Mouse (Mus musculus) cerebellum, postnatal 10 days (tissue): Measurements from ENCODE around the gene Psme2.

ENCODE experiments used
- DNase-seq, 2 experiments: peaks; one replicate each; pipeline ENCODE4 v3.0.0; 2021; ENCODE audit warnings: mixed read lengths in 2 of 2

Gene Psme2

GRCm38 (mm10) chr14:55563249-55563648, 27.7 kb downstream of the Psme2 start:
- no peak for DNase-seq

GRCm38 (mm10) chr14:55561860-55562259, 29.1 kb downstream of the Psme2 start:
- DNase-seq, result no peak

GRCm38 (mm10) chr14:55560202-55561073, 30.5 kb downstream of the Psme2 start, which contains the start of gene A730061H03Rik:
Gene A730061H03Rik, minus strand, starts transcription at chr14:55560406.
- DNase-seq, result peak; percentile 99

- DNase-seq, result peak; percentile 94 to 96
Measured at GRCm38 (mm10) chr14:55559799-55560201, 31.1 kb downstream of the Psme2 start, which contains the start of gene Dcaf11. Gene Dcaf11, plus strand, starts transcription at chr14:55560006.

- DNase-seq, result no peak
Measured at GRCm38 (mm10) chr14:55558740-55559448, 32.0 kb downstream of the Psme2 start.

GRCm38 (mm10) chr14:55557587-55557986, 33.3 kb downstream of the Psme2 start:
- no peak for DNase-seq

GRCm38 (mm10) chr14:55557003-55557402, 33.9 kb downstream of the Psme2 start:
- peak; percentile 93 to 95 for DNase-seq

GRCm38 (mm10) chr14:55555788-55556187, 35.1 kb downstream of the Psme2 start:
- no peak for DNase-seq

GRCm38 (mm10) chr14:55554635-55555034, 36.3 kb downstream of the Psme2 start:
- no peak for DNase-seq

GRCm38 (mm10) chr14:55551794-55552193, 39.1 kb downstream of the Psme2 start:
- no peak for DNase-seq

- DNase-seq, result no peak
Measured at GRCm38 (mm10) chr14:55551347-55551746, 39.6 kb downstream of the Psme2 start.

GRCm38 (mm10) chr14:55550191-55550590, 40.7 kb downstream of the Psme2 start:
- peak; percentile 49 to 50 for DNase-seq

- DNase-seq, result peak; percentile 72 to 76
Measured at GRCm38 (mm10) chr14:55544334-55544733, 46.6 kb downstream of the Psme2 start.

GRCm38 (mm10) chr14:55542268-55542667, 48.6 kb downstream of the Psme2 start:
- DNase-seq, result no peak

- peak; percentile 93 to 95 for DNase-seq
Measured at GRCm38 (mm10) chr14:55540787-55541321, 50.1 kb downstream of the Psme2 start.

GRCm38 (mm10) chr14:55540067-55540786, 50.7 kb downstream of the Psme2 start, which contains the start of gene Pck2:
Gene Pck2, plus strand, starts transcription at chr14:55540266.
- DNase-seq, result peak; percentile 83 to 87
